Mouse (Mus musculus): ENCODE data around the gene Rhox4f.
"Not testable (repeated sequence)": the region's sequence is repeated elsewhere in the genome, so short reads cannot be mapped to it uniquely, and the experiment has no call there.

The Rhox4f gene

GRCm38 (mm10) chrX:37607604-37608003, at the start of gene Rhox4f:
Gene Rhox4f, minus strand, starts transcription at chrX:37607704.
- in situ Hi-C loops (cut with MboI; ENCODE audit: low pct_unique_long_range_greater_than_20kb in 1 of 2, low sequenced_read_pairs in 2 of 2, unreplicated experiment in 1 of 2): not testable (repeated sequence)

- in situ Hi-C loops (cut with MboI; ENCODE audit: low pct_unique_long_range_greater_than_20kb in 1 of 2, low sequenced_read_pairs in 2 of 2, unreplicated experiment in 1 of 2): not testable (repeated sequence)
Observed at GRCm38 (mm10) chrX:37651227-37651626, 43.7 kb upstream of the Rhox4f start, which contains the start of gene Rhox4g. Gene Rhox4g, minus strand, starts transcription at chrX:37651327.

DNA sequence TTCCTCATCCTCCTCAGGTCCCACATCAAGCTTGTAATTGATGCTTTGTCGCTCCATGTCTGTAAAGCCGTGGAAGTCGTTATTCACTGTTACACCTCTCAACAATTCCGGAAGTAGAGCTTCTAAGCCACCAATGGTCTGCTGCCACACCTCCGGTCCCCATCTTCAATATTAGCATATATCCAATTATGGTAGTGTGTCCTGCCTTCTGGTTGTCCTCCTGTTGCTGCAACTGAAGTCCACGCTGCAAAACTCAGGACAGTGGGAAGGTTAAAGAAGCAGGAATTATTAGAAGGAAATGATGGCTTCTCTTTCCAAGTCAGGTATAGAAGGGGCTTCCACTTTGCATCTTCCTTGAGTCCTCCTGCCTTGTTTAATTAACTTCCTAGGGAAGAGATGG, 35.9 kb upstream of the Rhox4f start, which contains the start of gene Rhox2g:
Rhox2g (minus strand) TSS at position 101 of the 400 bp plus-strand sequence.
- in situ Hi-C loops (cut with MboI; ENCODE audit: low pct_unique_long_range_greater_than_20kb in 1 of 2, low sequenced_read_pairs in 2 of 2, unreplicated experiment in 1 of 2): not testable (repeated sequence)

- in situ Hi-C loops (cut with MboI; ENCODE audit: low pct_unique_long_range_greater_than_20kb in 1 of 2, low sequenced_read_pairs in 2 of 2, unreplicated experiment in 1 of 2): not testable (repeated sequence)
Observed at GRCm38 (mm10) chrX:37628512-37628911, 21.0 kb upstream of the Rhox4f start, which contains the start of gene Rhox3g. Gene Rhox3g, minus strand, starts transcription at chrX:37628612.

DNA sequence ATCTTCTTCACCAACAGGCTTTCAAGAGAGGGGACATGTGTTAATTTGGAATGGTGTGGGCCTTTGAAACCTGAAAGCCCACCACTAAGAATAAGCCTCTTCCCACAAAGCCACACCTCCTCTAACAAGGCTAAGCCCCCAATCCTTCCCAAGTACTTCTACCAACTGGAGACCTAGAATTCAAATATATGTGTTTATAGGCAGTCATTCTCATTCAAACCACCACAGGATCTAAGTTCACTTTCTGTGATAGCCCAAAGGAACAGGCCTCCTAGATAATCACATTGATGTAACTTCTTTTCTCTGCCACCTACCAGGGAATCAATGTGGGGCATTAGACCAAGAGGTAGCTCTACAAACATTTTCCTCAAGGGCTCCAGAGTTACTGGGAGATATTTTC, 26.8 kb downstream of the Rhox4f start, which contains the start of gene Rhox3f:
Rhox3f (plus strand) TSS at position 301 of the 400 bp plus-strand sequence.
- in situ Hi-C loops (cut with MboI; ENCODE audit: low pct_unique_long_range_greater_than_20kb in 1 of 2, low sequenced_read_pairs in 2 of 2, unreplicated experiment in 1 of 2): not testable (repeated sequence)

- in situ Hi-C loops (cut with MboI; ENCODE audit: low pct_unique_long_range_greater_than_20kb in 1 of 2, low sequenced_read_pairs in 2 of 2, unreplicated experiment in 1 of 2): not testable (repeated sequence)
Observed at GRCm38 (mm10) chrX:37572638-37573037, 34.9 kb downstream of the Rhox4f start.

DNA sequence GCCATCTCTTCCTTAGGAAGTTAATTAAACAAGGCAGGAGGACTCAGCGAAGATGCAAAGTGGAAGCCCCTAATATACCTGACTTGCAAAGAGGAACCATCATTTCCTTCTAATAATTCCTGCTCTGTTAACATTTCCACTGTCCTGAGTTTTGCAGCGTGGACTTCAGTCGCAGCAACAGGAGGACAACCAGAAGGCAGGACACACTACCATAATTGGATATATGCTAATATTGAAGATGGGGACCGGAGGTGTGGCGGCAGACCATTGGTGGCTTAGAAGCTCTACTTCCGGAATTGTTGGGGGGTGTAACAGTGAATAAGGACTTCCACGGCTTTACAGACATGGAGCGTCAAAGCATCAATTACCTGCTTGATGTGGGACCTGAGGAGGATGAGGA, 36.4 kb downstream of the Rhox4f start, which contains the start of gene Rhox2f:
Rhox2f (plus strand) TSS at position 301 of the 400 bp plus-strand sequence.
- in situ Hi-C loops (cut with MboI; ENCODE audit: low pct_unique_long_range_greater_than_20kb in 1 of 2, low sequenced_read_pairs in 2 of 2, unreplicated experiment in 1 of 2): not testable (repeated sequence)

DNA sequence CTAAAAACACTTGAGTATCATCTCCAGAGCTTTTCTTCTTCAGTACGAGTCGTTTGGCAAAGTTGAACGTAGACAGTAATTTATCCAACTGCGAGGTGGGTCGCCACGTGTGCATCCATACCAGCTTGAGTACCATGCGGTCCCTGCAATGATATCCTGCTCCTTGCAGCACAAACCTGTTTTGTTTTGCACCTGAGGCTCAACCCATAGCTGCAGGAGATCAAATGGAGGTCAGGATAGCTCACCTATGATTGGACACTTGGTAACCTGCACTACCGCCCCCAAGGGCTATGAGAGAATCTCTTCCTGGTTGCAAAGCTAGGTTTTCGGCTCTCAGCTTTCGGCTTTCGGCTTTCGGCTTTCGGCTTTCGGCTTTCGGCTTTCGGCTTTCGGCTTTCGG, 50.4 kb downstream of the Rhox4f start, which contains the start of gene Rhox4e:
Rhox4e (plus strand) TSS at position 301 of the 400 bp plus-strand sequence.
- in situ Hi-C loops (cut with MboI; ENCODE audit: low pct_unique_long_range_greater_than_20kb in 1 of 2, low sequenced_read_pairs in 2 of 2, unreplicated experiment in 1 of 2): not testable (repeated sequence)
